Mouse (Mus musculus) G1E (cell line): ENCODE measurements around the gene Fam227b.

Experiments
- CTCF ChIP-seq: IDR thresholded peaks from 2 replicates; pipeline ENCODE4 v1.5.1; 2012; ENCODE audit warnings: low read depth, low read length, inconsistent platforms, mixed read lengths
- GATA1 ChIP-seq: IDR thresholded peaks from 2 replicates; pipeline ENCODE4 v1.6.1; 2012; ENCODE audit warnings: borderline replicate concordance, low read length, inconsistent platforms, mixed read lengths
- GATA2 ChIP-seq: IDR thresholded peaks from 2 replicates; pipeline ENCODE4 v1.6.1; 2012; ENCODE audit warnings: low read depth, low read length, inconsistent platforms, borderline replicate concordance
- POLR2AphosphoS5 ChIP-seq: IDR thresholded peaks from 2 replicates; pipeline ENCODE4 v1.6.1; 2012; ENCODE audit warnings: low read depth, low read length, inconsistent platforms; ENCODE audit not compliant: insufficient replicate concordance
- TAL1 ChIP-seq: conservative IDR thresholded peaks from 2 replicates; pipeline ENCODE4 v1.6.1; 2012; ENCODE audit warnings: low read depth, low read length, inconsistent platforms, mixed read lengths

DNA sequence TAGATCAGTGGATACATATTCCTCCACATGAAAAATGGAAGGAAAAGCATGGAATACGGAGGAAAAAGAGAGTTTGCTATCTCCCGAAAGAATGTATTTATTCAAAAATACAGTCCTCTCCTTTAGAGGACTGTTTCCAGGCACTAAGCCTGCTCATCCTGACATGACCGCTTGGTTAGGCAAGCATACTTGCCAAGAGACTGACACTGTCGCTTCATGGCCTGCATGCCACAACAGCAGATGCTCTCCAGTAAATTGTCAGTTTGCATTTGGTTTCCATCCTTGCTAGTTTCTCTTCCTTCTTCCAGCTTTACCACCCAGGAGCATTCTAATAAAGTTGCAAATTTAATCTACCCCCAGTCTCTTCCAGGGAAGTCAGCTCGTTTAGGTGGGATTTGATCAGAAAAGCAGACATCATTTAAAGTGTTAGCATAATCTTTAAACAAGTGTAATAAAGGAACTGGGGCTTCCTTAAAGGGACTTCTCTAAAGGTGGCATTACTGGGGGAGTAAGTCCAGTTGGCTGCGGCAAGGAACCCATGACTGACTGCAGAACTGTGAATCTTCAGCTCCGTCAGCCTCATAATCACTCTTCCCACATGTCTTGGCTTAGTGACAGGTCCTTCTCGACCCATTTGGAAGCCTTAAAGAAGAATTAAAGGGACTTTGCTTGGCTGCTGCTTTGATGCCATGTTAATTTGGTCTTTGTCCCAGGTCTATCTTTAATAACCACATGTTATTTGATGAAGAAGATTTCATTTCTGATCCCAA lies 15.2 kb upstream of the Fam227b start:
- no peak for TF ChIP-seq GATA1
- TF ChIP-seq TAL1, result no peak
- TF ChIP-seq CTCF, result no peak
- TF ChIP-seq GATA2, result no peak
- no peak for TF ChIP-seq POLR2AphosphoS5
